Mouse (Mus musculus) C2C12 (cell line): ENCODE results near the gene Adam23.

ENCODE experiments used
- CTCF ChIP-seq: IDR thresholded peaks from one replicate; pipeline ENCODE4 v1.5.1; 2011; ENCODE audit not compliant: control insufficient read depth, insufficient read depth, insufficient read length
- MAX ChIP-seq: IDR thresholded peaks from one replicate; pipeline ENCODE4 v1.6.1; 2011; ENCODE audit warnings: mild to moderate bottlenecking, control low read depth
- MYOG ChIP-seq: IDR thresholded peaks from one replicate; pipeline ENCODE4 v1.6.1; 2011; ENCODE audit not compliant: control insufficient read depth, insufficient read length; ENCODE audit errors: extremely low read depth
- USF1 ChIP-seq: IDR thresholded peaks from one replicate; pipeline ENCODE4 v1.6.1; 2011; ENCODE audit warnings: low read depth, mild to moderate bottlenecking, control low read depth, moderate library complexity

DNA sequence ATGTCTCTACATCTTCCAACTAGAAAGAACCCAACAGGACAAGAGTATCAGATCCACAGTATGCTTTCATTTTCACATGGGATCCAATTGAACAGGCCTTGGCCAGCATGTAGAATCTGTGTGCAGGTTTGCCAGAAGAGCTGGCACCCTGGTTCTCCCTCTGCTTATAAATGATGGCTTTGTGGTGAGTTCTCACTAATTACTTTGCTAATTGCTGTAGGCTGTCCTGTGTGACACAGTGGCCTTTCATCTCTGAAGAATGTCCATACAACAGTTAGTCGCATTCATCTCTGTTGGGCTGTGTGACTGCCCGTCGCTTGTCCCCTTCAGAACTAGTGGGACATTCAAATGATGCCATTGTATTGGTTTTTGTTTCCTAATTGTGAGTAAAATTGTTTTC, 13.5 kb downstream of the Adam23 start:
- no peak for TF ChIP-seq CTCF
- TF ChIP-seq MAX, result no peak
- no peak for TF ChIP-seq MYOG
- TF ChIP-seq USF1, result no peak
